ENCODE assay signal across 9 mouse cellular contexts in genomic region chr16:91023384-91023783, GRCm38 (mm10). TPM values are rescaled to one million over a fixed set of nuclear protein-coding genes. Genes with fewer than 3 reads are reported as not detected.
DNase-seq lines count a peak whose midpoint lies in the region; ATAC-seq lines count a peak whose summit lies in the region.
"Had no signal": no experiment of that assay in that cellular context is flagged by ENCODE, and none has a peak within 500 bp of the region (broad histone marks: within the 10 kb centered on the region; RNA-seq: fewer than 3 reads in every experiment).

No protein-coding gene starts in this region.

- no peak for ATAC-seq in erythroid progenitor cell, adult 5-6 weeks (replicated peaks; ENCODE audit: low FRiP score, poor library complexity, severe bottlenecking)

- intact Hi-C loops in heart, postnatal 25 days (cut with DNase I), result no loop called here

- DNase-seq in heart, adult 11 months, result peak; percentile 55
- DNase-seq in heart, postnatal 25 days (ENCODE audit: low spot score), result no peak
- peak; percentile 19 for DNase-seq in right cerebral cortex, postnatal 14 days
- DNase-seq in right cerebral cortex, adult 2 months (ENCODE audit: low spot score in 2 of 2), result no peak
- DNase-seq in embryo, embryonic 11 days, result peak; percentile 7
- DNase-seq in thymus, postnatal 14 days, result peak; percentile 35
- no peak for DNase-seq in adrenal gland, adult 18-20 months (ENCODE audit: low spot score in 2 of 2)
- DNase-seq: layer of hippocampus, adult 9-11 months had no signal

RNA-seq across cellular contexts. Expression of gene Synj1, which starts 12.3 kb away (rescaled TPM):
- 10 to 100 TPM; 27.6 to 29.5 TPM for total RNA-seq in heart, postnatal 25 days (2021)
- total RNA-seq in erythroid progenitor cell, adult 5-6 weeks (2015; ENCODE audit: low replicate concordance), result 140 and 150 TPM in 2 replicates
- 84.7 and 104 TPM in 2 replicates for total RNA-seq in erythroid progenitor cell, adult 5-6 weeks (2017; ENCODE audit: low replicate concordance)
- total RNA-seq in adrenal gland, adult 18-20 months (2021), result 10 to 100 TPM; 52.2 to 58.5 TPM

RNA-seq across cellular contexts. Expression of gene Paxbp1, which starts 21.0 kb away (rescaled TPM):
- 10 to 100 TPM; 15.7 to 16.0 TPM for total RNA-seq in heart, postnatal 25 days (2021)
- 147 and 193 TPM in 2 replicates for total RNA-seq in erythroid progenitor cell, adult 5-6 weeks (2015; ENCODE audit: low replicate concordance)
- total RNA-seq in erythroid progenitor cell, adult 5-6 weeks (2017; ENCODE audit: low replicate concordance), result 152 and 209 TPM in 2 replicates
- 10 to 100 TPM; 46.7 to 72.0 TPM for total RNA-seq in adrenal gland, adult 18-20 months (2021)

Comparison
In these comparisons a context has a peak if more than half of its experiments do, and no peak if none do; other contexts are left out.
1. DNase-seq: peak in heart, adult 11 months (single experiment), right cerebral cortex, postnatal 14 days (single experiment), embryo, embryonic 11 days (single experiment) and thymus, postnatal 14 days (single experiment); none in heart, postnatal 25 days (single experiment), right cerebral cortex, adult 2 months (0 of 2) and adrenal gland, adult 18-20 months (0 of 2).